Mouse (Mus musculus) ES-E14 (cell line): ENCODE data around the gene Rbbp8nl.

Source experiments
- MAFK ChIP-seq: IDR thresholded peaks from 2 replicates; pipeline ENCODE4 v1.6.1; 2014; ENCODE audit warnings: mild to moderate bottlenecking, low read depth, low read length, inconsistent platforms; ENCODE audit not compliant: insufficient read depth
- ZC3H11A ChIP-seq: IDR thresholded peaks from 2 replicates; pipeline ENCODE4 v1.6.1; 2012; ENCODE audit warnings: low read depth, mild to moderate bottlenecking, inconsistent platforms, low read length, borderline replicate concordance

DNA sequence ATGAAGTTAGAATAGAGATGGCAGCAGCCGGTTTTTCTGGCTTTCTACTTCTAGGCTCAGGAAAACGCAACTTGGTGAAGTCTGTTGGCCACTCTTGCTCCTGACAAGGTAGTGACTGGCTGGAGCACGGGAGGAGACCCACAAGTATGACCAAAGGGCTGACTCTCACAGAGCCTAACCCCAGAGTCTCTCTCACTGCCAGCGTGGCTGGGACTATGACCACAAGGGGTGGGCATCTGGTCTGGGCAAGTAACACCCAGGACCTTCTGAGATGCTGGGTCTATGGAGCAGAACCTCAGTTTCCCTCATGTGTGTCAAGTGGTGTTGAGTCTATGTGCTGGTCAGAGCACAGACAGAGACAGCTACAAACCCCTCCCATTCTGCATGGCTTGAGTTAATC is 13.3 kb downstream of the Rbbp8nl start:
- TF ChIP-seq MAFK (no peak), ZC3H11A (no peak)
